Mouse (Mus musculus): ENCODE results near the gene Gm33543. TPM values are rescaled to one million over a fixed set of nuclear protein-coding genes. Genes with fewer than 3 reads are reported as not detected.

The Gm33543 gene
- polyA plus RNA-seq, 1 experiment from 2014 or later: not detected

- 77% methylated on average over 9 of the region's 9 CpGs for WGBS
- no peaks in the 10 kb centered on the region for H3K27me3 ChIP-seq (replicated peaks)
- no peak overlapping the region for H3K27ac ChIP-seq (ENCODE audit: poor library complexity, severe bottlenecking)
- no peak overlapping the region for H3K9ac ChIP-seq
- ATAC-seq (ENCODE audit: insufficient number of reproducible peaks, low FRiP score): no peak
- H3K4me2 ChIP-seq: no peak overlapping the region
- H3K4me1 ChIP-seq (replicated peaks): peaks cover 4% of the 10 kb centered on the region; the same call in 1 of the 2 replicates
- no peaks in the 10 kb centered on the region for H3K9me3 ChIP-seq (replicated peaks)
- no peak overlapping the region for H3K4me3 ChIP-seq
- no peaks in the 10 kb centered on the region for H3K36me3 ChIP-seq
Measured at GRCm38 (mm10) chr10:95836530-95837264, 6.0 kb downstream of the Gm33543 start.

GRCm38 (mm10) chr10:95830891-95831290 lies 11.8 kb downstream of the Gm33543 start:
- Histone ChIP-seq H3K4me3 (no peak overlapping the region), H3K27ac (ENCODE audit: poor library complexity, severe bottlenecking) (peak overlapping the region; percentile 41; the same call in 1 of the 2 replicates), H3K9me3 (replicated peaks) (no peaks in the 10 kb centered on the region), H3K9ac (no peak overlapping the region), H3K27me3 (replicated peaks) (no peaks in the 10 kb centered on the region), H3K4me2 (no peak overlapping the region), H3K4me1 (replicated peaks) (peaks cover 11% of the 10 kb centered on the region), H3K36me3 (no peaks in the 10 kb centered on the region)
- 0 out of 2 replicates have a peak, but pooled peaks have one; percentile 36 for ATAC-seq (ENCODE audit: insufficient number of reproducible peaks, low FRiP score)
- WGBS: 5% methylated on average over 5 of the region's 5 CpGs

- no peaks in the 10 kb centered on the region for H3K36me3 ChIP-seq
- no peak overlapping the region for H3K9ac ChIP-seq
- H3K4me2 ChIP-seq: no peak overlapping the region
- H3K4me3 ChIP-seq: no peak overlapping the region
- no peaks in the 10 kb centered on the region for H3K9me3 ChIP-seq (replicated peaks)
- ATAC-seq (ENCODE audit: insufficient number of reproducible peaks, low FRiP score): no peak
- H3K4me1 ChIP-seq (replicated peaks): peaks cover 11% of the 10 kb centered on the region
- no peak overlapping the region for H3K27ac ChIP-seq (ENCODE audit: poor library complexity, severe bottlenecking)
- no peaks in the 10 kb centered on the region for H3K27me3 ChIP-seq (replicated peaks)
Measured at GRCm38 (mm10) chr10:95829471-95829870, 13.3 kb downstream of the Gm33543 start.

- no peak overlapping the region for H3K4me2 ChIP-seq
Measured at GRCm38 (mm10) chr10:95828374-95828773, 14.4 kb downstream of the Gm33543 start.

GRCm38 (mm10) chr10:95825651-95826050 lies 17.1 kb downstream of the Gm33543 start:
- Histone ChIP-seq H3K27me3 (replicated peaks) (no peaks in the 10 kb centered on the region), H3K4me3 (no peak overlapping the region), H3K9ac (no peak overlapping the region), H3K36me3 (no peaks in the 10 kb centered on the region), H3K27ac (ENCODE audit: poor library complexity, severe bottlenecking) (no peak overlapping the region), H3K4me2 (no peak overlapping the region), H3K9me3 (replicated peaks) (no peaks in the 10 kb centered on the region), H3K4me1 (replicated peaks) (peaks cover 1% of the 10 kb centered on the region; the same call in 1 of the 2 replicates)
- 71% methylated on average over 3 of the region's 3 CpGs for WGBS
- ATAC-seq (ENCODE audit: insufficient number of reproducible peaks, low FRiP score): no peak

More at GRCm38 (mm10) chr10:95828374-95828773, 14.4 kb downstream of the Gm33543 start:
- no peak overlapping the region for H3K4me3 ChIP-seq
- no peaks in the 10 kb centered on the region for H3K36me3 ChIP-seq
- no peak overlapping the region for H3K9ac ChIP-seq
- no peaks in the 10 kb centered on the region for H3K9me3 ChIP-seq (replicated peaks)
- H3K4me1 ChIP-seq (replicated peaks): peaks cover 11% of the 10 kb centered on the region
- H3K27ac ChIP-seq (ENCODE audit: poor library complexity, severe bottlenecking): no peak overlapping the region
- H3K27me3 ChIP-seq (replicated peaks): no peaks in the 10 kb centered on the region
- WGBS: 79% methylated on average over 5 of the region's 5 CpGs
- no peak for ATAC-seq (ENCODE audit: insufficient number of reproducible peaks, low FRiP score)

- Histone ChIP-seq H3K4me3 (no peak overlapping the region), H3K36me3 (no peaks in the 10 kb centered on the region), H3K27me3 (replicated peaks) (no peaks in the 10 kb centered on the region), H3K27ac (ENCODE audit: poor library complexity, severe bottlenecking) (no peak overlapping the region), H3K4me2 (no peak overlapping the region), H3K9ac (no peak overlapping the region), H3K9me3 (replicated peaks) (no peaks in the 10 kb centered on the region), H3K4me1 (replicated peaks) (no peaks in the 10 kb centered on the region)
- no peak for ATAC-seq (ENCODE audit: insufficient number of reproducible peaks, low FRiP score)
- WGBS: 86% methylated on average over 2 of the region's 2 CpGs
Measured at GRCm38 (mm10) chr10:95818506-95818905, 24.2 kb downstream of the Gm33543 start.

GRCm38 (mm10) chr10:95817419-95818161 lies 25.1 kb downstream of the Gm33543 start:
- no peak overlapping the region for H3K27ac ChIP-seq (ENCODE audit: poor library complexity, severe bottlenecking)

GRCm38 (mm10) chr10:95814351-95814750 lies 28.4 kb downstream of the Gm33543 start:
- H3K9me3 ChIP-seq (replicated peaks): no peaks in the 10 kb centered on the region
- no peak overlapping the region for H3K4me2 ChIP-seq
- no peak overlapping the region for H3K27ac ChIP-seq (ENCODE audit: poor library complexity, severe bottlenecking)
- no peak overlapping the region for H3K9ac ChIP-seq
- H3K4me1 ChIP-seq (replicated peaks): no peaks in the 10 kb centered on the region
- ATAC-seq (ENCODE audit: insufficient number of reproducible peaks, low FRiP score): no peak
- H3K27me3 ChIP-seq (replicated peaks): no peaks in the 10 kb centered on the region
- 84% methylated on average over 6 of the region's 6 CpGs for WGBS
- no peak overlapping the region for H3K4me3 ChIP-seq
- no peaks in the 10 kb centered on the region for H3K36me3 ChIP-seq

More at GRCm38 (mm10) chr10:95817419-95818161, 25.1 kb downstream of the Gm33543 start:
- no peak overlapping the region for H3K9ac ChIP-seq
- H3K36me3 ChIP-seq: no peaks in the 10 kb centered on the region
- 35% methylated on average over 9 of the region's 9 CpGs for WGBS
- no peak overlapping the region for H3K4me2 ChIP-seq
- ATAC-seq (ENCODE audit: insufficient number of reproducible peaks, low FRiP score): no peak
- H3K4me1 ChIP-seq (replicated peaks): no peaks in the 10 kb centered on the region
- H3K27me3 ChIP-seq (replicated peaks): no peaks in the 10 kb centered on the region
- H3K4me3 ChIP-seq: no peak overlapping the region
- H3K9me3 ChIP-seq (replicated peaks): no peaks in the 10 kb centered on the region

- Histone ChIP-seq H3K9ac (no peak overlapping the region), H3K9me3 (replicated peaks) (no peaks in the 10 kb centered on the region), H3K4me2 (no peak overlapping the region), H3K36me3 (no peaks in the 10 kb centered on the region), H3K27ac (ENCODE audit: poor library complexity, severe bottlenecking) (no peak overlapping the region), H3K27me3 (replicated peaks) (no peaks in the 10 kb centered on the region), H3K4me3 (no peak overlapping the region), H3K4me1 (replicated peaks) (no peaks in the 10 kb centered on the region)
- 63% methylated on average over 4 of the region's 4 CpGs for WGBS
- no peak for ATAC-seq (ENCODE audit: insufficient number of reproducible peaks, low FRiP score)
Measured at GRCm38 (mm10) chr10:95811869-95812268, 30.9 kb downstream of the Gm33543 start.

- no peaks in the 10 kb centered on the region for H3K36me3 ChIP-seq
- H3K4me2 ChIP-seq: no peak overlapping the region
- H3K9ac ChIP-seq: no peak overlapping the region
- no peak for ATAC-seq (ENCODE audit: insufficient number of reproducible peaks, low FRiP score)
- no peak overlapping the region for H3K4me3 ChIP-seq
- WGBS: 40% methylated on average over 2 of the region's 2 CpGs
- no peak overlapping the region for H3K27ac ChIP-seq (ENCODE audit: poor library complexity, severe bottlenecking)
- no peaks in the 10 kb centered on the region for H3K27me3 ChIP-seq (replicated peaks)
- peaks cover 6% of the 10 kb centered on the region; the same call in 1 of the 2 replicates for H3K9me3 ChIP-seq (replicated peaks)
- H3K4me1 ChIP-seq (replicated peaks): peaks cover 12% of the 10 kb centered on the region
Measured at GRCm38 (mm10) chr10:95801443-95801811, 41.3 kb downstream of the Gm33543 start.

- H3K27me3 ChIP-seq (replicated peaks): no peaks in the 10 kb centered on the region
- H3K36me3 ChIP-seq: no peaks in the 10 kb centered on the region
- H3K9ac ChIP-seq: no peak overlapping the region
- peaks cover 6% of the 10 kb centered on the region; the same call in 1 of the 2 replicates for H3K9me3 ChIP-seq (replicated peaks)
- no peak overlapping the region for H3K27ac ChIP-seq (ENCODE audit: poor library complexity, severe bottlenecking)
- peaks cover 12% of the 10 kb centered on the region for H3K4me1 ChIP-seq (replicated peaks)
- no peak for ATAC-seq (ENCODE audit: insufficient number of reproducible peaks, low FRiP score)
- WGBS: 61% methylated on average over 7 of the region's 7 CpGs
- H3K4me3 ChIP-seq: no peak overlapping the region
- H3K4me2 ChIP-seq: no peak overlapping the region
Measured at GRCm38 (mm10) chr10:95800693-95801442, 41.9 kb downstream of the Gm33543 start.
